Mouse (Mus musculus) hematopoietic stem cell, adult 5-6 weeks (primary cell): ENCODE results near the gene Zfp385c. TPM values are rescaled to one million over a fixed set of nuclear protein-coding genes. Genes with fewer than 3 reads are reported as not detected.

ENCODE experiments used
- ATAC-seq, 2 experiments: fragments of 125-278 bp in 1 of 2; replicated peaks in 1 of 2; 2 replicates each; pipeline ENCODE4 v1.8.0; 2016 to 2017; ENCODE audit warnings: inconsistent platforms in 2 of 2, mild to moderate bottlenecking in 2 of 2, moderate number of reproducible peaks in 2 of 2, low read depth in 1 of 2, moderate TSS enrichment in 1 of 2; ENCODE audit not compliant: low FRiP score in 2 of 2, poor library complexity in 2 of 2, severe bottlenecking in 2 of 2, insufficient read depth in 1 of 2, low TSS enrichment in 1 of 2
- total RNA-seq: library from RNA; stranded (forward); fragments of 172-1452, 232-1000 nt; gene quantifications from 2 replicates; pipeline ENCODE4 v1.2.3, GENCODE M21; 2017

The Zfp385c gene
- total RNA-seq, 1 experiment from 2014 or later: 0.20 TPM

- no peak for ATAC-seq
Measured at GRCm38 (mm10) chr11:100720345-100720744, 28.1 kb upstream of the Zfp385c start.

GRCm38 (mm10) chr11:100719893-100720292, 27.6 kb upstream of the Zfp385c start:
- no peak for ATAC-seq

GRCm38 (mm10) chr11:100719312-100719711, 27.1 kb upstream of the Zfp385c start:
- ATAC-seq: no peak

GRCm38 (mm10) chr11:100718866-100719265, 26.6 kb upstream of the Zfp385c start:
- ATAC-seq: no peak

GRCm38 (mm10) chr11:100718462-100718861, 26.2 kb upstream of the Zfp385c start:
- ATAC-seq: no peak

GRCm38 (mm10) chr11:100716649-100717048, 24.4 kb upstream of the Zfp385c start:
- ATAC-seq: no peak

- ATAC-seq: no peak
Measured at GRCm38 (mm10) chr11:100714948-100715347, 22.7 kb upstream of the Zfp385c start.

- peak; percentile 59 to 67; a peak in 3 of 4 replicates for ATAC-seq
Measured at GRCm38 (mm10) chr11:100714534-100714915, 22.3 kb upstream of the Zfp385c start.

GRCm38 (mm10) chr11:100713735-100714533, 21.7 kb upstream of the Zfp385c start, which contains the start of gene Hspb9:
Gene Hspb9, plus strand, starts transcription at chr11:100713850.
- ATAC-seq: peak; percentile 57 to 66

- ATAC-seq: no peak
Measured at GRCm38 (mm10) chr11:100713174-100713573, 20.9 kb upstream of the Zfp385c start.

- ATAC-seq: peak; percentile 35 to 41; a peak in 1 of 4 replicates
Measured at GRCm38 (mm10) chr11:100711783-100712615, 19.7 kb upstream of the Zfp385c start, which contains the start of gene Kat2a. Gene Kat2a, minus strand, starts transcription at chr11:100712465.

- ATAC-seq: no peak
Measured at GRCm38 (mm10) chr11:100710977-100711376, 18.7 kb upstream of the Zfp385c start.

GRCm38 (mm10) chr11:100710528-100710927, 18.3 kb upstream of the Zfp385c start:
- ATAC-seq: no peak

GRCm38 (mm10) chr11:100709201-100709810, 17.1 kb upstream of the Zfp385c start:
- no peak for ATAC-seq

GRCm38 (mm10) chr11:100705095-100705747, 13.0 kb upstream of the Zfp385c start:
- ATAC-seq: no peak

- peak; percentile 56 to 60 for ATAC-seq
Measured at GRCm38 (mm10) chr11:100703851-100704531, 11.7 kb upstream of the Zfp385c start, which contains the start of gene Dhx58. Gene Dhx58, minus strand, starts transcription at chr11:100704271.

- no peak for ATAC-seq
Measured at GRCm38 (mm10) chr11:100703366-100703765, 11.1 kb upstream of the Zfp385c start.
